Mouse (Mus musculus): Measurements from ENCODE around the gene Gmip.

- TF ChIP-seq CTCF (IDR thresholded peaks at IDR 0.05; ENCODE audit: extremely low read depth, insufficient read depth, insufficient read length, insufficient replicate concordance) = no peak
- TF ChIP-seq POLR2A (IDR thresholded peaks at IDR 0.05; ENCODE audit: low read depth, low read length) = no peak
Measured at GRCm38 (mm10) chr8:69848951-69849350, 40.5 kb downstream of the Gmip start.
